ENCODE assay signal across 23 mouse cellular contexts in the genomic region with DNA sequence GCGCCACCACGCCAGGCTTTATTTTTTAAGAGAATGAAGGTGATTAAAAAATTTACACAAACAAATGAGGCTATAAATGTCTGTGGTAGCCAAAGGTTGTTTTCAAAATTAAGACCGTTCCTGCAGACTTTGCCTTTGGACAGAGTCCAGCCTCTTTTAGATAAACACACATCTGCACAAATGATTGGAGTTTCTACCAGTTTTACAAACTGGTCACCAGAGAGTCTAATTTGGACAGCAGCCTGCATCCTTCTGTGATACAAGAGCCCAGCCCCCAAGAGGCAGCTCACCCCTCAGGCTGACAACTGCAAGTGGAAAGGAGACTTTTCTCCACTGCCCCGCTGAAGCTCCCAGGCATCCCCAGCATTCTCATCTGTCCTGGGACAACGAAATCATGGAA.
DNase-seq lines count a peak whose midpoint lies in the region; ATAC-seq and TF ChIP-seq lines count a peak whose summit lies in the region.
"Had no signal": no experiment of that assay in that cellular context is flagged by ENCODE, and none has a peak within 500 bp of the region (broad histone marks: within the 10 kb centered on the region; RNA-seq: fewer than 3 reads in every experiment).

No protein-coding gene starts in this region.

- no peak overlapping the region for H3K27ac ChIP-seq in kidney, adult 2 months (ENCODE audit: insufficient read depth, low read depth, low read length)
- H3K27ac ChIP-seq in kidney, embryonic 16.5 days (ENCODE audit: low read length), result no peak overlapping the region
- H3K27ac ChIP-seq: forebrain, embryonic 10.5 days; hindbrain, embryonic 13.5 days; limb, embryonic 12.5 days; liver, embryonic 15.5 days; neural tube, embryonic 13.5 days had no signal

- no peak overlapping the region for H3K4me2 ChIP-seq in kidney, embryonic 16.5 days (replicated peaks; ENCODE audit: low read depth, low read length)
- H3K4me2 ChIP-seq: hindbrain, embryonic 13.5 days; limb, embryonic 12.5 days; liver, embryonic 15.5 days; neural tube, embryonic 13.5 days had no signal

- TF ChIP-seq POLR2A in kidney, adult 2 months (IDR thresholded peaks at IDR 0.05; ENCODE audit: low read depth, low read length), result no peak

- H3K36me3 ChIP-seq in kidney, adult 2 months (ENCODE audit: control insufficient read depth, insufficient read depth, low read length), result no peaks in the 10 kb centered on the region
- H3K36me3 ChIP-seq in kidney, embryonic 16.5 days (ENCODE audit: insufficient read depth, low read length), result no peaks in the 10 kb centered on the region
- H3K36me3 ChIP-seq: forebrain, embryonic 10.5 days; hindbrain, embryonic 13.5 days; limb, embryonic 12.5 days; liver, embryonic 15.5 days; neural tube, embryonic 13.5 days had no signal

- peaks cover 20% of the 10 kb centered on the region for H3K4me1 ChIP-seq in kidney, adult 2 months (ENCODE audit: control insufficient read depth, insufficient read depth, low read length)
- no peaks in the 10 kb centered on the region for H3K4me1 ChIP-seq in kidney, embryonic 16.5 days (ENCODE audit: insufficient read depth, low read length)

- no peak for ATAC-seq in kidney, embryonic 16.5 days (ENCODE audit: low FRiP score, low TSS enrichment)
- ATAC-seq: activated CD4-positive, CD25-positive, alpha-beta regulatory T cell, adult 4 months; CD4-positive, CD25-positive, alpha-beta regulatory T cell, adult 4 months; inflammation-experienced regulatory T-cells, adult 6 months had no signal

- DNase-seq in gastrocnemius, adult 18-20 months (ENCODE audit: low spot score), result peak; percentile 59
- DNase-seq in gastrocnemius, postnatal 10 days, result no peak
- DNase-seq in kidney, adult 2 months, result peak; percentile 59
- DNase-seq in NIH3T3 (ENCODE audit: low read depth), result peak; percentile 32
- peak; percentile 55 to 60 for DNase-seq in heart, postnatal 10 days
- no peak for DNase-seq in left cerebral cortex, postnatal 25 days (ENCODE audit: low spot score in 2 of 2)
- no peak for DNase-seq in testis, postnatal 14 days (ENCODE audit: low spot score)
- DNase-seq: adrenal gland, postnatal 36 days; cerebellum, adult 11-12 months; cerebellum, postnatal 25 days; lung, postnatal 14 days; midbrain, embryonic 14.5 days; right cerebral cortex, adult 18-20 months; thymus, postnatal 36 days had no signal

- TF ChIP-seq CTCF in kidney, adult 2 months (conservative IDR thresholded peaks at IDR 0.05; ENCODE audit: insufficient read depth, insufficient read length, low read depth, low read length), result no peak

- H3K4me3 ChIP-seq in kidney, adult 2 months (ENCODE audit: insufficient read depth, low read depth, low read length), result no peak overlapping the region
- H3K4me3 ChIP-seq in kidney, embryonic 16.5 days (ENCODE audit: low read length), result no peak overlapping the region
- H3K4me3 ChIP-seq: forebrain, embryonic 10.5 days; hindbrain, embryonic 13.5 days; limb, embryonic 12.5 days; liver, embryonic 15.5 days; neural tube, embryonic 13.5 days had no signal

- no peaks in the 10 kb centered on the region for H3K27me3 ChIP-seq in kidney, adult 2 months (replicated peaks; ENCODE audit: control insufficient read depth, insufficient read depth, low read length)
- no peaks in the 10 kb centered on the region for H3K27me3 ChIP-seq in kidney, embryonic 16.5 days (ENCODE audit: insufficient read depth, low read length)
- H3K27me3 ChIP-seq: hindbrain, embryonic 13.5 days; liver, embryonic 15.5 days; neural tube, embryonic 13.5 days had no signal

- WGBS in kidney, adult 2 months, result 59% methylated on average over 5 of the region's 5 CpGs
- WGBS in kidney, embryonic 16.5 days, result 70% methylated on average over 5 of the region's 5 CpGs

- no peaks in the 10 kb centered on the region for H3K9me3 ChIP-seq in kidney, embryonic 16.5 days (ENCODE audit: low read length)
- H3K9me3 ChIP-seq: forebrain, embryonic 10.5 days; hindbrain, embryonic 13.5 days; liver, embryonic 15.5 days; neural tube, embryonic 13.5 days had no signal

- intact Hi-C loops in heart, postnatal 10 days (cut with DNase I), result no loop called here
- intact Hi-C loops in left cerebral cortex, postnatal 25 days (cut with DNase I), result no loop called here

- no peak overlapping the region for H3K9ac ChIP-seq in kidney, embryonic 16.5 days (replicated peaks; ENCODE audit: low read length)
- H3K9ac ChIP-seq: hindbrain, embryonic 13.5 days; limb, embryonic 12.5 days; liver, embryonic 15.5 days; neural tube, embryonic 13.5 days had no signal

Comparison
In these comparisons a context has a peak if more than half of its experiments do, and no peak if none do; other contexts are left out.
1. DNase-seq: peak in gastrocnemius, adult 18-20 months (single experiment), kidney, adult 2 months (single experiment), NIH3T3 (single experiment) and heart, postnatal 10 days (2 of 2); none in gastrocnemius, postnatal 10 days (single experiment), left cerebral cortex, postnatal 25 days (0 of 2) and testis, postnatal 14 days (single experiment).